Mouse (Mus musculus) stomach, postnatal 0 days (tissue): Measurements from ENCODE around the gene Prr13.

Source experiments
- CTCF ChIP-seq: IDR thresholded peaks from 2 replicates; pipeline ENCODE4 v1.5.1; 2016; ENCODE audit warnings: antibody characterized with exemption, low read depth, mild to moderate bottlenecking, moderate library complexity
- EP300 ChIP-seq: optimal IDR thresholded peaks from 2 replicates; pipeline ENCODE3; 2016; ENCODE audit warnings: antibody characterized with exemption

GRCm38 (mm10) chr15:102446448-102446847, 12.4 kb upstream of the Prr13 start:
- TF ChIP-seq CTCF (no peak), EP300 (no peak)
